Mouse (Mus musculus) lung, adult 2 months (tissue): ENCODE results near the gene Adam19.

Experiments used
- CTCF ChIP-seq: fragments of 200-500 bp; IDR thresholded peaks from 2 replicates; pipeline ENCODE4 v1.5.1; 2011; ENCODE audit warnings: mild to moderate bottlenecking, low read length, control low read depth; ENCODE audit not compliant: insufficient read depth
- POLR2A ChIP-seq: fragments of 200-500 bp; IDR thresholded peaks from 2 replicates; pipeline ENCODE4 v1.6.1; 2011; ENCODE audit warnings: low read depth, mild to moderate bottlenecking, control low read depth, low read length, borderline replicate concordance; ENCODE audit errors: extremely low read depth

DNA sequence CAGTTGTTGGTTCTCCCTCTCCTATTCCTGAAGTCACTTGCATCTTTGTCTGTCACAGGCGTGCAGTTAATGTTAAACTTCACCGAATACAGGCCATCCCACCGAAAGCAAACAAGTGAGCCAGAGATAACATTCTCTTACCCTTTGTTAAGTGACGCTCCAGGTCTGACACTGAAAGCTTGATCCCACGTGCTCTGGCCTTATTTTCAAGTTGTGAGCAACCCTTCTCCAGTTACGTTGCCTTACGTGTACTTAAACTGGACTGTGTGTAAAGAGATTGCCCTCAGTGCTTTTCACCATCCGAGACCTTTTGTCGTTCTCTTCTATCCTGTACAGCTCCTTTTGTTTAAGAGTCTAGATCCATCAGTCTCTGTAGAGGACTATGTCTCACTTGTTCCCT is 2.2 kb downstream of the Adam19 start:
- TF ChIP-seq CTCF (no peak), POLR2A (no peak)
